Mouse (Mus musculus) liver, postnatal 0 days (tissue): ENCODE measurements at regions not wholly inside any gene's neighbourhood (a gene's known extent, or its start where the extent isn't known, plus 50 kb on each side); places are given as distances from the start of the nearest gene placed in this dataset.

Experiments used
- CTCF ChIP-seq: sonication (generic); IDR thresholded peaks from 2 replicates; pipeline ENCODE4 v1.5.1; 2016; ENCODE audit warnings: antibody characterized with exemption, low read depth
- EP300 ChIP-seq: IDR thresholded peaks from 2 replicates; pipeline ENCODE4 v1.6.1; 2016; ENCODE audit warnings: antibody characterized with exemption, low read depth, mild to moderate bottlenecking

DNA sequence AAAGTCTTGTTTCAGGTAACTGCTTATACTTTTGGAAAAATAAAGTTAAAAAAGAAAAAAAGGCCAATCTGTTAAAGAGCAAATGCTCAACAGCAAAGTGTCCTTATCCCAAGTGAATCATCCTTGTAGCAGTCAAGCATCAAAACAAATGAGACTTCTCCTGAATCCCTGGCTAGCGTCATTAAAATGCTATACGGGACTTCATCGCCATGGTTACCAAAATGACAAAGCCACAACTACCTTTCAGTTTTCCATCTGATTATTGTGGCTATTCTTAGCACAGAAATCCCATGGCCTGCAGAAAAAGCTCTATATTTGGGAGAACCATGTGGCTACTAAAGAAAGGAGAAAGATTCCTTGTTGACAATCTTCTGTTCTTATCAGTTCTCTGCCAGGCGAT lies 322.7 kb downstream of the Arl4a start:
- TF ChIP-seq EP300 (no peak), CTCF (no peak)
